Mouse (Mus musculus) cerebellum, adult 11 months (tissue): Measurements from ENCODE around the gene Naip1.
"Not testable (repeated sequence)": the region's sequence is repeated elsewhere in the genome, so short reads cannot be mapped to it uniquely, and the experiment has no call there.

Source experiments
- DNase-seq: peaks from one replicate; pipeline ENCODE4 v3.0.0; 2022

Gene Naip1

DNA sequence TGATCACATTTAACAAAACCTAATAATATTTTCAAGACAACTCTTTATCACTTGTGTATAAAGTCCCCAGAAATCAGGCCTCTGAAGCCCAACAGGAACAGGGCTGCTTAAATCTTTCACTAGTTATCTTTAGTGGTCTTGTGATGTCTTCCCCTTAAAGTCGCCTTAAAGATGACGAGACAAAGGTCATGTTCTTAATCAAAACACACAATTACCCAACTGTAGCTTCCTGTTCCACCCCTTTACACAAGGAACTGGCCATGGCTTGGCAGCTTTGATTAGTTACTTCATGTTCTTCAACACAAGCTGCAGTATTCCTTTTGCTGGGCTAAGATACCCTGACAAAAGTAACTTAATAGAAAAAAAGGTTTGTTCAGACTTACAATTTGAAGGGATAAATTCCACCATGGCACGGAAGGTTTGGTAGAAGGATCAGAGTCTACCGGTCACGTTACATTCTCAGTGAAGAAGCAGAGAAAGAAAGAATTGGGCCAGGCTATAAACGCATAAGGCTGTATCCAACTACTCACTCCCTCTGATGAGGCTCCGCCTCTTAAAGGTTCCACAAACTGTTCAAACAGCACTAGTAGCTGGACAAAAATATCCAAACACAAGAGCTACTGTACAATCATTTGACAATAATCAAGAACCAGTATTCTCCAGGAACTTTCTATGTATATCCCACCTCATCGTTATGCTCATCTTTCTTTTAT is at the start of gene Naip1:
Gene Naip1, minus strand, starts transcription at position 455 of the 713 bp plus-strand sequence.
- DNase-seq: not testable (repeated sequence)

- not testable (repeated sequence) for DNase-seq
Observed at GRCm38 (mm10) chr13:100499625-100500024, 47.0 kb upstream of the Naip1 start.

DNA sequence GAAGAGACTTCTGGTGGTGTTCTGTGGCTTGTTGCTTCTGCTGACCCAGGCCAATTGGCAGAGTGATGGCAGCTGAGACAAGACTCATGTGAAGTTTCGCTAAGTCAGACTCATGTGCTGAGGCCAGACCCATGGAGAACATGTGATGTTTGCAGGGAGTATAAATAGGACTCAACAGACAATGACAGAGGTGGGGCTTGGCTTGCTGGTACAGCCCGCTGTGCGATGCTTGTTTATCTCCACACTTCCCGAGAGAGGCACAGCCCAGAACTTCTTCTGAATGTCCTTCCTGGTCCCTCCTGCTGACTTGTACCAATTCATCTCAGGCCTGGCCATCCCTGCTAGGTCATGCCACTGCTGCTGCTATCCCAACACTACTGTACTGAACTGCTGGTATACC is 42.7 kb upstream of the Naip1 start:
- no peak for DNase-seq

DNA sequence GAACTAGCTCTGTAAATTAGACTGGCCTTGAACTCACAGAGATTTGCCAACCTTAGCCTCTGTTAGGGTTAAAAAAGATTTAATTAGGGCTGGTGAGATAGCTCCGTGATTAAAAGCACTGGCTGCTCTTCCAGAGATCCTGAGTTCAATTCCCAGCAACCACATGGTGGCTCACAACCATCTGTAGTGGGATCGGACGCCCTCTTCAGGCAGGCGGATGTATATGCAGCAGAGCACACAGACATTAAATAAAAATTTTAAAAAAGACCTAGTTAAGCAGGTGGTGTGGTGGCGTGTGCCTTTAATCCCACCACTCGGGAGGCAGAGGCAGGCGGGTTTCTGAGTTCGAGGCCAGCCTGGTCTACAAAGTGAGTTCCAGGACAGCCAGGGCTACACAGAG is 41.7 kb upstream of the Naip1 start:
- DNase-seq: not testable (repeated sequence)

DNA sequence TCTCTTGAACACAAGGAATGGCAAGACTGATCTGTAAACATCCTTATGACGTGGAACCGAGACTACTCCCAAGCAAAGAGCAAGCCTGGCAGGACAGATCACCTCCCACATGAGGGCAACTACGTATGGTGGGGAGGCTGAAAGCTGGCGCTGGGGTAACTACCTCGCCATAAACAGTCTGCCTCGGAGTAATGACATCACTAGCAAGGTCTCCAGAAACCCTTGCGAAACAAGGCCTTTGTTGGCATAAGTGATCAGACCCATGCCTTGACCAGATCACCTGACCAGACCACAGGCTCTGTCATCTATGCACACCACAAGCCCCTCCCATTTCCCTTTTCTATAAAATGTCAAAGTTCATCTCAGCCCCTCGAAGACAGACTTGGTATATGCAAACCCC is 40.6 kb upstream of the Naip1 start:
- no peak for DNase-seq

DNA sequence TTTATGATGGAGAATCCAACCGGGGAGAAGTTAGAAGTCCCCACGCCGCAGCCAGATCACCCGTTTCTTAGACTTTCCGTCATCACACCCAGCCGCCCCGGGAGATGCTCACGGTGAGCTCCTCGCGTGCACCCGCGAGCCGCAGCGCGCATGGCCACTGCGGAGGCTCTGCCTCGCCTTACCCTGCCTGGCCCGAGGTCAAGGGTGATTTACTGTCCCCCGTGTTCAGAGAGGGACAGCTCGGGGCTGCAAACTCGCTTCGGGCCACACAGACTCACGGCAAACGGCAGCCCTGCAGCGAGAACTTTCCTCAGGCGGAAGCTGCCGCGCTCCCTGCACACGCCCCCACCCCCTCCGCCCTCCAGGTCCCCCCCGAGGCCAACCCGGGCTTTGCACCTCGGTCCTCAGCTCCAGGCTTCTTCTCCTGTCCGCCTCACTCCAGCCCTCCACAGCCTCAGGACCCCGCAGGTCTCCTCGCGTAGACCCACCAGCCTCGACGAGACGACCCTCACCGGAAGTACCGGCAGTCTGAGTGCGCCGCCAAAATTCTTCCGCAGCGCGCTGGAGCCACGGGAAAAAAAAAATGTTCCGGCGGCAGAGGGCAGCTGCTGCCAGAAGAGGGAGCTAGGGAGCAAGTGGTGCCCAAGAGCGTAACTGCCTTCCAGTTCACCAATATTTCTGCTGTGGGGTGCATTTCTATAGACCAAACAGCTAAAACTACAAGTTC is 39.6 kb upstream of the Naip1 start, which contains the start of gene Gtf2h2:
Gene Gtf2h2, minus strand, starts transcription at position 519 of the 727 bp plus-strand sequence.
- DNase-seq: peak; percentile 82

- no peak for DNase-seq
Observed at GRCm38 (mm10) chr13:100491623-100492022, 39.0 kb upstream of the Naip1 start.

GRCm38 (mm10) chr13:100490424-100490823 is 37.8 kb upstream of the Naip1 start:
- no peak for DNase-seq

- no peak for DNase-seq
Observed at GRCm38 (mm10) chr13:100483610-100484009, 30.9 kb upstream of the Naip1 start.

- no peak for DNase-seq
Observed at GRCm38 (mm10) chr13:100463527-100464222, 11.0 kb upstream of the Naip1 start.

DNA sequence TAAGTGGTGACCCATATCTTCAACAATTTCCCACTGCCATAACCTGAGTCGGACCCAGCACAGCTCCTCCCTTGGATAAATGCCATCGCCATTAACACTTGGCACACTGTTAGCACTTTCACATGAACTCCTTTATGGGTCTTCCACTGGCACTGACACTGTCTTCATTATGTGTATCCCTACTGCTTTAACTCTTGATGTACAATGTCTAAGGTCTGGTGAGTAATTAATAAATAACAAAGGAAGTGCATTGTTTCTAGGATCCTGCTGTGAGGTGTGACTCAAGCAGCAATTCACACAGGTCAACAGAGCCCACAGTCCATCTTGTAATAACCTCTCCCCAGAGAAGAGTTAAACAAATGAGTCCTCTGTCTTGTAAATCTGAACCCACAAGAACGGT is 8.7 kb upstream of the Naip1 start:
- no peak for DNase-seq

DNA sequence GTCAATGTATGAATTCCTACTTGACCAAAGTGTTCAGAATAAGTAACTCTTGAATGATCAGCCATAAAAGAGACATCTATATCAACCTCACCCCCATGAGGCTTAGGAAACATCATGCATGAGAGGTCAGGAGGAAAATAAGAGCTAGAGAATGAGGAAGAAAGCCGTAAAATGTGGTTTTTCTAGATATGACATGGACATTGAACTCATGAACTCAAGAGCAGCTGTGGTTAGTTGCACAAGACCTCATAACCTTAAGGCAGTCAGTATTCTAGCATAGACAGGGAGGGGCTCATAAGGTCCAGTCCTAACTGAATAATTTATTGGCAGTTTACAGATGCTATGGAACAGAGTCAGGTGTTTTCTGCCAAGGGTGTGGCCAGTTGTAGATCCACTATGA is 3.2 kb downstream of the Naip1 start:
- no peak for DNase-seq

DNA sequence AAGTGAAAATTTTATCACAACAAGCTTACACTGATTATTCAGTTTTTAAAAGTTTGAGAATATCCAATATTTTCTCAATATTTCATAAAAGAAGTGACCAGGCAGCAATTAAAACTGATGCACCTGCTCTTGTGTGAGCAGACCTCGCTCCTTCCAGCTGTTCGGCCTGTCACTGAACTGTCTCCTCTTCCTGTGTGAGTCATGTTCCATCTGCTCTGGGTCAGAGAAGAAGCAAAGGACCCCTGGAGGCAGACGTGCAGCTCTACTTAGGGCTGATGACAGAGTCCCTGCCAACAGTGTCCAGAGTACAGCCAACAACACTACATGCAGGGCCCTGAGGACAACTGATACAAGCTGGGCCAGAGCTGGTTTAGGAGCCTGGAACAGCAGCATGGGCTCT is 12.6 kb downstream of the Naip1 start:
- no peak for DNase-seq

GRCm38 (mm10) chr13:100438701-100439100 is 14.0 kb downstream of the Naip1 start:
- no peak for DNase-seq

DNA sequence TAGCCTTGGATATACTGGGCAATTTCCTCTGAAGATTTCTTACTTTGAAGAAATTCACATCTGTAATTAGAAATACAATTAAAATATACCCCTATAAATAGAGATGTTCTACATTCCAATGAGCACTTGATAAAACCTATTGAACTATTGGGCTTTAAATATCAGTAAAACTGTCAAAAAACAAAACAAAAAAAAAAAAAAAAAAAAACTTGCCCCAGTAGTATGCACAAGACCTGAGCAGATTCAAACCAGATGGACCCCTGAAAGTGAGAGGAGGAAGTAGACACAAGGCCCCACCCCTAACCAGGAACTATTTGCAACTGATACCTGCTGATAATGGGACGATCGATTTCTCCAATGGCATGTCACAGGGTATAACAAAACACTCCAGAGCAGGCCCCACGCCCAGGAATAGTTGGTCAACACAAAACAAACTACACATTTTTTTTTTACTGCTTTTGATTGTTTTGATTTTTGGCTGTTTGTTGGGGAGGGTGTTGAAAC is 15.3 kb downstream of the Naip1 start:
- no peak for DNase-seq

- DNase-seq: not testable (repeated sequence)
Observed at GRCm38 (mm10) chr13:100436556-100437163, 16.0 kb downstream of the Naip1 start.

- DNase-seq: not testable (repeated sequence)
Observed at GRCm38 (mm10) chr13:100419958-100420357, 32.7 kb downstream of the Naip1 start.

GRCm38 (mm10) chr13:100414428-100414827 is 38.2 kb downstream of the Naip1 start:
- DNase-seq: no peak

DNA sequence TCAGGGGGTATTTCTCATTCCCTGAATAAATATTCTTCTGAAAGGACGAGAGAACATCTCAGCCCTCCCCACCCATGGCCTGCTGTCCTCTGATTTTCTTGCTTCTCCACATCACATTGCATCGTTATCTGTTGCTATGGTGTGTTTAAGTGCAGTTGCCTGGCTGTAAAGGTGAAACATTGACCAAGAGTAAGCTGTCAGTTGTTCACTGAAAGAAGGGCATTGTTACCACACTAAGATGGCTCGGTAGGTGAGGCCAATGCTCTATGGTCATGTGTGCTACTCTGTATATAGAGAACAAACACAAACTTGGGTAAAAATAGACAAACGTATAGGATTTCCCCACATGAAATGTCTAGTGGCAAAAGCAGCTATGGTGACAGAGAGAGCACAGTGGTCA is 42.8 kb downstream of the Naip1 start:
- no peak for DNase-seq

GRCm38 (mm10) chr13:100409181-100409580 is 43.5 kb downstream of the Naip1 start:
- DNase-seq: no peak

GRCm38 (mm10) chr13:100408242-100408641 is 44.4 kb downstream of the Naip1 start:
- no peak for DNase-seq

- DNase-seq: not testable (repeated sequence)
Observed at GRCm38 (mm10) chr13:100402930-100403637, 49.6 kb downstream of the Naip1 start.
